Mouse (Mus musculus) hindbrain, embryonic 11.5 days (tissue): ENCODE results near the gene Chl1. TPM values are rescaled to one million over a fixed set of nuclear protein-coding genes. Genes with fewer than 3 reads are reported as not detected.
A peak's percentile ranks its signal among the peaks of the same experiment; 100 is the strongest.

Experiments used
- ATAC-seq: fragments of 200-750 bp; cut with Nextera tagmentation; 2 replicates; pipeline ENCODE4 v1.8.0; 2017; ENCODE audit warnings: mild to moderate bottlenecking, moderate TSS enrichment, moderate library complexity; ENCODE audit not compliant: low FRiP score
- DNase-seq: peaks from one replicate; pipeline ENCODE4 v3.0.0-alpha.2; 2015; ENCODE audit warnings: low spot score
- H3K27ac ChIP-seq: fragments of 300-500 bp; sonication (generic); 2 replicates; pipeline ENCODE4 v1.5.1; 2014; ENCODE audit warnings: mild to moderate bottlenecking, low read depth, low read length
- H3K27me3 ChIP-seq: fragments of 300-500 bp; sonication (generic); 2 replicates; pipeline ENCODE4 v1.6.1; 2014; ENCODE audit warnings: mild to moderate bottlenecking, low read length, moderate library complexity, mixed read lengths; ENCODE audit not compliant: control insufficient read depth, insufficient read depth
- H3K36me3 ChIP-seq: fragments of 300-500 bp; sonication (generic); 2 replicates; pipeline ENCODE4 v1.6.1; 2014; ENCODE audit warnings: mild to moderate bottlenecking, low read length, moderate library complexity, mixed read lengths; ENCODE audit not compliant: control insufficient read depth, insufficient read depth
- H3K4me1 ChIP-seq: fragments of 300-500 bp; sonication (generic); replicated peaks from 2 replicates; pipeline ENCODE4 v1.6.1; 2014; ENCODE audit warnings: low read length, mixed read lengths; ENCODE audit not compliant: control insufficient read depth, insufficient read depth
- H3K4me2 ChIP-seq: fragments of 300-500 bp; sonication (generic); replicated peaks from 2 replicates; pipeline ENCODE4 v1.6.1; 2014; ENCODE audit warnings: mild to moderate bottlenecking, low read depth, low read length
- H3K4me3 ChIP-seq: fragments of 300-500 bp; sonication (generic); 2 replicates; pipeline ENCODE4 v1.5.1; 2014; ENCODE audit warnings: low read depth, low read length
- H3K9ac ChIP-seq: fragments of 300-500 bp; sonication (generic); 2 replicates; pipeline ENCODE4 v1.6.1; 2014; ENCODE audit warnings: low read depth, low read length
- H3K9me3 ChIP-seq: fragments of 300-500 bp; sonication (generic); 2 replicates; pipeline ENCODE4 v1.6.1; 2016; ENCODE audit warnings: low read length; ENCODE audit not compliant: control insufficient read depth
- WGBS: fragments of 180-500 bp; shearing (Covaris S2); extraction: QIAGEN DNeasy Blood & Tissue Kit; methylation state at CpG from one replicate; pipeline ENCODE4 v1.1.7; 2014; 5-methylcytosine and 5-hydroxymethylcytosine counted together
- polyA plus RNA-seq: library from polyadenylated mRNA; unstranded; fragments of >200 nt; fragmentation: Nextera tagmentation; extraction: Ambion mirVana; gene quantifications from 2 replicates; pipeline ENCODE4 v1.2.1, GENCODE M21; 2014

Chl1 gene
- polyA plus RNA-seq, 1 experiment from 2014 or later = 29.1 TPM

DNA sequence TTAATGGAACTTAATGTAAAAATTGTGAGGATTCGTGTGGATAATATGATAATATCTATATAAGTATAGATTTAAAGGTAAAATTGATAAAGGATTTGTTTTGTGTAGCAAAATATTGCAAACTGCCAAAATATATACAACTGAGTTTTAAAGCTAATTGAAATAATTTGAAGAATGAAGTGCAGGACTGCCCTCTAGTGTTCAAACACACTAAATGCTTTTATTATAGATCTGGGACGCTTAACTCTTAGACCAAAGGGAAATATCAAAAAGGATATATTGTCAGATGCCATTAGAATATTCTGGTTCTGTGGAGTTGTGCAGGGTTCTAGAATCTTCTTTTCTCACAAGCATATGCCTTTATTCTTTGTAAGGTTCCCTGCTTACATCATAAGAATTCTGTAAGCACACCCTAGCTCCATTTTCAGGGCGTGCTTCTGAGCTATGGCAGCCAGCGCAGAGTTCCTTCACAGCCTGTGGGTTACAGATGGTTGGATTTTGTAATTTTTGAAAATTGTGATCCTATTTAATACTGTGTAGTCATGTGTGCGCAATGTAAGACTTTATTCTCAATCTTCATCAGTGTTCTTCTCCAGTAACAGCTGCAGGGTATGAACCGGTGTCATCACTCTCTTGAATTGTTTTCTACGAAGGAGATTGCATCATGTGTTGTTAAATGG, 187.1 kb downstream of the Chl1 start:
- H3K4me1 ChIP-seq = no peaks in the 10 kb centered on the region
- no peak overlapping the region for H3K27ac ChIP-seq
- H3K9ac ChIP-seq = no peak overlapping the region
- ATAC-seq (peak; percentile 43; the same call in 1 of the 2 replicates), DNase-seq (peak; percentile 53)
- no peaks in the 10 kb centered on the region for H3K9me3 ChIP-seq
- H3K36me3 ChIP-seq = no peaks in the 10 kb centered on the region
- 69% methylated on average over 7 of the region's 7 CpGs for WGBS
- H3K27me3 ChIP-seq = no peaks in the 10 kb centered on the region
- H3K4me2 ChIP-seq = no peak overlapping the region
- no peak overlapping the region for H3K4me3 ChIP-seq

DNA sequence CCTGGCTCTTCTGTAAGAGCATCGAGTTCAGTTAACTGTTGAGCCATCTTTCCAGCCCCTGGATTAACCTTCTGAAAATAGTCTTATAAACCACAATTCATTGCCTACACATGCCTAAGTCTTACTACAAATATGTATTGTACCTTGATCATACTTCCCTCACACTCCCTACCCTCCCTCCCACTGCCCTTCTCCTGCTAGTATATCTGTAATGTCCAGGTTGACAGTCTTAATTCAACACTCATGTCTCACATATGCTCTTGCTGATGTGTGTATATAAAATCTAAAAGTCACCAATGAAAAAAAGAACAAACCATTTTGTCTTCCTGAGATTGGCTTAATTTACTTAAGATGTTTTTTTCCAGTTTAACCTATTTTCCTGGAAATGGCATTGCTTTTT, 189.1 kb downstream of the Chl1 start:
- Histone ChIP-seq H3K9me3 (no peaks in the 10 kb centered on the region), H3K4me2 (no peak overlapping the region), H3K4me3 (no peak overlapping the region), H3K4me1 (no peaks in the 10 kb centered on the region), H3K36me3 (no peaks in the 10 kb centered on the region), H3K27ac (no peak overlapping the region), H3K9ac (no peak overlapping the region), H3K27me3 (no peaks in the 10 kb centered on the region)
- DNase-seq (no peak), ATAC-seq (no peak)
- 90% methylated on average over 1 of the region's 1 CpGs for WGBS

DNA sequence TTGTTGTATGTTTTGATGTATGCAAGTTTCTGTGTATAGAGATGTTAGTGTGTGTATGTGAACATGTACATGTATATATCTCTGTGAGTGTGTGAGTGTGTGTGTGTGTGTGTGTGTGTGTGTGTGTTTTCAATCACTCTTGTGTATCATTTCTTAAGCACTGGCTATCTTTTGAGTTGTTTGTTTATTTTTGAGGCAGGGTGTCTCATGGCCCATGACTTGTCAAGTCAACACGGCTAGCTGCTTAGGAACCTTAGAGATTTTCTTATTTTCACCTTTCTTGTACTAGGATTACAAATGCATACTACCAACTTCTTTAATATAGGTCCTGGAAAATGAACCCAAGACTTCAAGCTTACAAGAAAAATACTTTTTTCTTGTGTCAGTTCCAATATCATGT, 189.5 kb downstream of the Chl1 start:
- Histone ChIP-seq H3K4me3 (no peak overlapping the region), H3K9ac (no peak overlapping the region), H3K27me3 (no peaks in the 10 kb centered on the region), H3K4me1 (no peaks in the 10 kb centered on the region), H3K36me3 (no peaks in the 10 kb centered on the region), H3K27ac (no peak overlapping the region), H3K4me2 (no peak overlapping the region), H3K9me3 (no peaks in the 10 kb centered on the region)
- WGBS = 75% methylated on average over 1 of the region's 1 CpGs
- no peak for DNase-seq
- no peak for ATAC-seq

DNA sequence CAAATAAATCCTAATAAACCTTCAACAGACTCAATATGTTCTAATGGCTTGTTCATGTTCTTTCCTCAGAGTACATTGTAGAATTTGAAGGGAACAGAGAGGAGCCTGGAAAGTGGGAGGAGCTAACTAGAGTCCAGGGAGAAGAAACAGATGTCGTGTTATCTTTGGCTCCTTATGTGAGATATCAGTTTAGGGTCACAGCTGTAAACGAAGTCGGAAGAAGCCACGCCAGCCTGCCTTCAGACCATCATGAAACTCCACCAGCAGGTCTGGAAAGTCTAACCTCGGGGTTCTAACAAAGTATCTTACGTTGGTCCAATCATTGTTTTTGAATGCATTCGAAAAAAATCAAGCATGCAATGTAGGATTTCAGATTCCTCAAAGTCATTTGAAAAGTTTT, 189.9 kb downstream of the Chl1 start:
- Histone ChIP-seq H3K4me3 (no peak overlapping the region), H3K4me2 (no peak overlapping the region), H3K4me1 (no peaks in the 10 kb centered on the region), H3K9ac (no peak overlapping the region), H3K27me3 (no peaks in the 10 kb centered on the region), H3K27ac (no peak overlapping the region), H3K36me3 (no peaks in the 10 kb centered on the region), H3K9me3 (no peaks in the 10 kb centered on the region)
- WGBS = 82% methylated on average over 7 of the region's 7 CpGs
- no peak for DNase-seq
- no peak for ATAC-seq

DNA sequence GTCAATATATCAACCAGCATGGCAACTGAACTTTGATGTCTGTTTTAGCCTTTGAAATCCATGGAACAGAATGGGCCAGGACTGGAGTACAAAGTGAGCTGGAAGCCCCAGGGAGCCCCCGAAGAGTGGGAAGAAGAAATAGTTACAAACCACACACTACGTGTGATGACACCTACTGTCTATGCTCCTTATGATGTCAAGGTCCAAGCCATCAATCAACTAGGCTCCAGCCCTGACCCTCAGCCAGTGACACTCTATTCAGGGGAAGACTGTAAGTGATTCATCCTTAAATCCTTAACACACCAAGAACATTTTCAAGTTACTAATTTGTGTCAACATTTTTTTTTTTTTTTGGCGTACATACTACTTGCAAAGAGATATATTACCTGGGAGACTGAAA, 196.0 kb downstream of the Chl1 start:
- no peak for ATAC-seq
- no peak overlapping the region for H3K4me3 ChIP-seq
- no peak overlapping the region for H3K4me2 ChIP-seq
- 79% methylated on average over 3 of the region's 3 CpGs for WGBS
- no peaks in the 10 kb centered on the region for H3K4me1 ChIP-seq
- no peaks in the 10 kb centered on the region for H3K27me3 ChIP-seq
- DNase-seq = no peak
- H3K9ac ChIP-seq = no peak overlapping the region
- no peak overlapping the region for H3K27ac ChIP-seq
- H3K36me3 ChIP-seq = no peaks in the 10 kb centered on the region
- no peaks in the 10 kb centered on the region for H3K9me3 ChIP-seq

DNA sequence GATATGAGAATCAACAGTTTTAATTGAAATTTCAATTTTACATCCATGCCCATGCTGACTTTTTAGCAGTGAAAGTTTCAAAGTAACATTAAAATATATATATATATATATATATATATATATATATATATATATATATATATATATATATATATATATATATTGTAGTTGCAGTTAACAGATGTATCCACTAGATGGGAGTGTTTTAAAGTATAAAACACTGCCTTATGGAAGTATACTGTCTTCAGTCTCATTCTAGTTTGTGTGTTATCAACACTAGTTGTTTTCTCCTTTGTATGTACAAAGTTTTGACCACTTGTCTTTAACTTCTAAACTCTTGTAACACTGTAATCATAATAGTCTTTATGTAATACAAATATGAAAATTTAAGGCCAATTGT, 228.9 kb downstream of the Chl1 start:
- no peaks in the 10 kb centered on the region for H3K36me3 ChIP-seq
- H3K4me1 ChIP-seq = no peaks in the 10 kb centered on the region
- H3K27me3 ChIP-seq = no peaks in the 10 kb centered on the region
- H3K27ac ChIP-seq = no peak overlapping the region
- H3K9me3 ChIP-seq = no peaks in the 10 kb centered on the region
- ATAC-seq (no peak), DNase-seq (no peak)
- no peak overlapping the region for H3K4me3 ChIP-seq
- no peak overlapping the region for H3K4me2 ChIP-seq
- H3K9ac ChIP-seq = no peak overlapping the region

DNA sequence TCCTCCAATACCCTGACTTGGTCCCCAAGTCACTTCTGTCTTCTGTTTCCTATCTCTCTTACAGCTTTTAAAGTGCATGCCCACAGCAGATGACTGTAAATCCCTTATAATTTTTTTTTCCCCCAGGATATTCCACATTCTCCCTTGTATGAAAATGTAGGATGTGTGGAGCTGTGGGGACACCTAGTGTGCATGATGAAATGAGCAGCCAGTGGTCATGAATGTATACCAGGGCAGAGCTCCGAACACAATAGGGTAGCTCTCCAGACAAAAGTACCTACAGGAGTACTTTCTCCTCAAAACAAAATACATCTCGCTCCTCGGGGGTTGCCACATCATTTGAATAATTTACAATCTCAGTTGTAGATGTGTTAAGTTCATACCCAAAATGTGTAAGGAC, 232.4 kb downstream of the Chl1 start:
- WGBS = 66% methylated on average over 3 of the region's 3 CpGs
- Histone ChIP-seq H3K4me2 (no peak overlapping the region), H3K9ac (no peak overlapping the region), H3K9me3 (no peaks in the 10 kb centered on the region), H3K27me3 (no peaks in the 10 kb centered on the region), H3K4me3 (no peak overlapping the region), H3K27ac (no peak overlapping the region), H3K36me3 (no peaks in the 10 kb centered on the region), H3K4me1 (no peaks in the 10 kb centered on the region)
- no peak for ATAC-seq
- no peak for DNase-seq

- ATAC-seq = no peak
These were observed 235.7 kb downstream of the Chl1 start for GRCm38 (mm10) chr6:103746103-103746502.

DNA sequence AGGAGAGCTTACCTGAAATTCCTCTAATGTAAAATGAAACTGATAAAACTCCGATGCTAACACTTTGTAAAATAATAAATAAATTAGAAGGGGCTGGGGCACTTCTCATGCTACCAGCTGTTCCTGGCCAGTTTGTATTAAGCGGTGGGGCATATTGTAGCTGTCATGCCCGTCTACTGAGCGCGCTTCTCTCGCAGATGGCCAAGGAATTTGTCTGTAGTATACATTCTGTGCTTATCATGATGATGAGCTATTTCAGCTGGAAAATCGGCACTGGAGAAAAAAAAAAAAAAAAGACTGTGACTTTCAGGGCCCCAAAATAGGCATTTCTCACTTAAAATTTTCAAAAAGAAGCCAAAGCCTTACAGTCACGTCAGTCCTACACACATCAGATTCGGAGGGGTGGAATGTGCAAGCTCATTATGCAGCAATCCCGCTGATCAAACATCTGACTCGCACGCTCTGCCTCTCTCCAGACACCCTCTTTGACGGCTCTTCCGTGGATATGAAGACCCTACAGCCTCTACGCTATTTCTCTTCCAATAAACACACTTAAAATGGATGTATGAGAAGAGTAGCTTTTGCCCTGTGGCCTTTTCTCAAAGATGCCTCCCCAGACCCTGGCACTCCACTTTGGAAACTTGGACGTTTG, 238.9 kb downstream of the Chl1 start:
- Histone ChIP-seq H3K9me3 (no peaks in the 10 kb centered on the region), H3K27ac (no peak overlapping the region), H3K4me1 (no peaks in the 10 kb centered on the region), H3K36me3 (no peaks in the 10 kb centered on the region), H3K9ac (no peak overlapping the region), H3K27me3 (no peaks in the 10 kb centered on the region), H3K4me2 (no peak overlapping the region), H3K4me3 (no peak overlapping the region)
- 52% methylated on average over 16 of the region's 16 CpGs for WGBS
- ATAC-seq (no peak), DNase-seq (peak; percentile 10)

More at GRCm38 (mm10) chr6:103746103-103746502, 235.7 kb downstream of the Chl1 start:
- Histone ChIP-seq H3K27me3 (no peaks in the 10 kb centered on the region), H3K4me3 (no peak overlapping the region), H3K9me3 (no peaks in the 10 kb centered on the region), H3K4me2 (no peak overlapping the region), H3K27ac (no peak overlapping the region), H3K4me1 (no peaks in the 10 kb centered on the region), H3K9ac (no peak overlapping the region), H3K36me3 (no peaks in the 10 kb centered on the region)
- DNase-seq = peak; percentile 59
- WGBS = 29% methylated on average over 4 of the region's 4 CpGs
